Mouse (Mus musculus): Measurements from ENCODE around the gene Abcb9.

DNA sequence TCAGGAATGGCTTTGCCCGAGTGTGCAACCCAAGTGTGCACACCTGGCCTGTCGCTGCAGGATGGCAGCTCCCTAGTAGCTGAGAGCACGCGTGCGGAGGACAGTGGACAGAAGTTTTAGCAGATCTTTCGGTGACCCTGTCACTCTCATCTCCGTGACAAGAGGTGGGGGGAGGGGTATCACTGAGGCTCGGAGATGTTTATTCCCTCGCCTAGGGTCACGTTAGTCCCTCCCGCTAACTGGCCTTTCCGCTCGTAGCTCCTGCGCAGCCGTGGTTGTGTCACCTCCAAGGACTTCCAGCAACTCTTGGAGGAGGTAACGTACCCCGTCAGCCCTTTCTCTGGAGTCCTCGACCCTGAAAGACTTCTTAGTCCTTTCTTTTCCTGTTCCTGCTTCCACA lies 16.9 kb upstream of the Abcb9 start:
- TF ChIP-seq POLR2A (IDR thresholded peaks at IDR 0.05; ENCODE audit: borderline replicate concordance, insufficient read depth, low read length) = no peak
- TF ChIP-seq CTCF (IDR thresholded peaks at IDR 0.05; ENCODE audit: borderline replicate concordance, insufficient read depth, low read depth, low read length) = no peak

Measured in cerebellum, adult 2 months (tissue).